Mouse (Mus musculus) monocyte, adult 5-6 weeks (primary cell): ENCODE measurements at regions not wholly inside any gene's neighbourhood (a gene's known extent, or its start where the extent isn't known, plus 50 kb on each side); places are given as distances from the start of the nearest gene placed in this dataset.

Source experiments
- ATAC-seq: fragments of 153-309, 156-312 bp; replicated peaks from 2 replicates; pipeline ENCODE4 v1.8.0; 2017; ENCODE audit warnings: mild to moderate bottlenecking; ENCODE audit not compliant: low TSS enrichment, insufficient number of reproducible peaks, severe bottlenecking, poor library complexity, low FRiP score

GRCm38 (mm10) chr13:39950203-39950602 lies 411.0 kb downstream of the Ofcc1 start:
- no peak for ATAC-seq

GRCm38 (mm10) chr13:39935216-39935615 lies 426.0 kb downstream of the Ofcc1 start:
- ATAC-seq: no peak

- ATAC-seq: no peak
These were observed 429.8 kb downstream of the Ofcc1 start for GRCm38 (mm10) chr13:39931487-39931886.

GRCm38 (mm10) chr13:39928573-39928972 lies 432.7 kb downstream of the Ofcc1 start:
- ATAC-seq: no peak

GRCm38 (mm10) chr13:39924366-39924765 lies 436.9 kb downstream of the Ofcc1 start:
- ATAC-seq: no peak

GRCm38 (mm10) chr13:39923113-39923512 lies 438.1 kb downstream of the Ofcc1 start:
- peak; percentile 61; the same call in 1 of the 2 replicates for ATAC-seq

GRCm38 (mm10) chr13:39907720-39908119 lies 453.5 kb downstream of the Ofcc1 start:
- no peak for ATAC-seq

GRCm38 (mm10) chr13:39904264-39904663 lies 457.0 kb downstream of the Ofcc1 start:
- no peak for ATAC-seq

GRCm38 (mm10) chr13:39903319-39903718 lies 457.9 kb downstream of the Ofcc1 start:
- ATAC-seq: no peak

- no peak for ATAC-seq
These were observed 461.9 kb downstream of the Ofcc1 start for GRCm38 (mm10) chr13:39899332-39899731.

- ATAC-seq: no peak
These were observed 462.8 kb downstream of the Ofcc1 start for GRCm38 (mm10) chr13:39898412-39898979.

- ATAC-seq: no peak
These were observed 467.1 kb downstream of the Ofcc1 start for GRCm38 (mm10) chr13:39894159-39894558.

GRCm38 (mm10) chr13:39881066-39881465 lies 480.2 kb downstream of the Ofcc1 start:
- peak; percentile 63; the same call in 1 of the 2 replicates for ATAC-seq

GRCm38 (mm10) chr13:39880136-39880535 lies 481.1 kb downstream of the Ofcc1 start:
- no peak for ATAC-seq

GRCm38 (mm10) chr13:39877361-39878141 lies 483.7 kb downstream of the Ofcc1 start:
- no peak for ATAC-seq

- ATAC-seq: no peak
These were observed 508.9 kb downstream of the Ofcc1 start for GRCm38 (mm10) chr13:39852257-39852800.

GRCm38 (mm10) chr13:39849391-39849790 lies 511.9 kb downstream of the Ofcc1 start:
- ATAC-seq: no peak

- no peak for ATAC-seq
These were observed 525.1 kb downstream of the Ofcc1 start for GRCm38 (mm10) chr13:39836053-39836584.

- no peak for ATAC-seq
These were observed 525.9 kb downstream of the Ofcc1 start for GRCm38 (mm10) chr13:39835302-39835701.
